Mouse (Mus musculus) mouse embryonic stem cell (cell line): ENCODE measurements around the gene Gm1604a.
"Not testable (repeated sequence)": the region's sequence is repeated elsewhere in the genome, so short reads cannot be mapped to it uniquely, and the experiment has no call there.

Experiments
- in situ Hi-C, 2 experiments: fragments of 300-500 bp; cut with MboI; formaldehyde crosslinking; loops; 1 replicate in 1 of 2; 3 replicates in 1 of 2; pipeline ENCODE4 v1.14.3; 2019 to 2020; ENCODE audit warnings: low sequenced_read_pairs in 2 of 2, low pct_unique_long_range_greater_than_20kb in 1 of 2, mixed read lengths in 1 of 2; ENCODE audit not compliant: unreplicated experiment in 1 of 2

Gm1604a gene

GRCm38 (mm10) chr17:7025257-7025656 is at the start of gene Gm1604a:
Gene Gm1604a, plus strand, starts transcription at chr17:7025568.
- in situ Hi-C loops: not testable (repeated sequence)

GRCm38 (mm10) chr17:6978287-6979248 is 46.8 kb upstream of the Gm1604a start, which contains the start of gene Gm49721:
Gene Gm49721, plus strand, starts transcription at chr17:6978904.
- in situ Hi-C loops: not testable (repeated sequence)

GRCm38 (mm10) chr17:6979380-6979779 is 46.0 kb upstream of the Gm1604a start:
- in situ Hi-C loops: not testable (repeated sequence)

GRCm38 (mm10) chr17:6980144-6980543 is 45.2 kb upstream of the Gm1604a start:
- in situ Hi-C loops: not testable (repeated sequence)

- in situ Hi-C loops: not testable (repeated sequence)
Measured at GRCm38 (mm10) chr17:6986118-6986517, 39.2 kb upstream of the Gm1604a start.

DNA sequence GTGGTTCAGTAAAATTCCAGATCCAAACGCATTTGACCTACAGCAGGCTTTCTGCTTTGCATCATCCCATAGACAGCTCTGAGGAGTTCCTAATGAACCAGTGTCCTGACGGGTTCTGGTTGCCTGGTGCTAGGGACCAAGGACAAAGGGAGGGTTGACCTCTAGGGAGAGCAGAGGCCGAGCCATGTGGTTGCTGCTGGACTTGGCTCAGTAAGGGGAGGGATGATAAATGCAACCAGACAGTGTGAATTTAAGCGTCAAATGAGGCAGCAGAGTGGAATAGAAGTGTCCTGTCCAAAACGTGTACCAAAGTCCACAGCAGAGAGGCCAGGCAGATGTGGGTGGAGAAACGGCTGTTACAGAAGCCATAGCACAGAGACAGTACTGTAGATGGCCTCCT is 29.9 kb upstream of the Gm1604a start:
- in situ Hi-C loops: not testable (repeated sequence)

- in situ Hi-C loops: not testable (repeated sequence)
Measured at GRCm38 (mm10) chr17:6996826-6997225, 28.5 kb upstream of the Gm1604a start.

DNA sequence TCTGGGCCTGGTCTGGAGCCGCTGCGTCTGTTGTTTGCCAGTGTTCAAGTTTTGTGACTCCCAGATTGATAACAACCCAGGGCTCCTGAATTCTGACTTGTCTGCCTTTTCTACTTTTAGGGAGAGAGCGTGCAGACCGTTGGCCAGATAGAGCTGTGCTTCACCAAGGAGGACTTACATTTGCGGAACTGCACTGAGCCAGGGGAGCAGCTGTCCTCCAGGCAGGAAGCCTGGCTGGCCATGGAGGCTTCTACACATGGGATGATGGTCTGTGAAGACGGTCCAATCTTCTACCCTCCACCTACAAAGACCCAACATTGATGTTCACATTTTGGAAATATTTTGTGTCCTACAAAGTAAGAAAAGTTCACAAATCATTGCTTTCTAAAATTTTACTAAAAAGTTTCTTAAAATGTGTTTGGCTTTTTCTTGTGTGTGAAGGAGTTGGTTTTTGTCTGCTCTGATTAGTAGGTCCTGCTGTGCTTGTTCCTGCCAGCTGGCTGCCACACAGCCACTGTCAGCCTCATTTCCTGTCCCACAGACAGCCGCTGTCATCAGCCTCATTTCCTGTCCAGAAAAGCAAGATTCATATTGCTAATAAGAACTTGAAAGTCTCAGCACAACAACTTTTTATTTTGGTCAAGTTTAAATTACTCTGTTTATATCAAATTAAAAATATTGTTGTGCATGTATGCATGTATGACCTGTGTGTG is 27.4 kb upstream of the Gm1604a start:
- in situ Hi-C loops: not testable (repeated sequence)

DNA sequence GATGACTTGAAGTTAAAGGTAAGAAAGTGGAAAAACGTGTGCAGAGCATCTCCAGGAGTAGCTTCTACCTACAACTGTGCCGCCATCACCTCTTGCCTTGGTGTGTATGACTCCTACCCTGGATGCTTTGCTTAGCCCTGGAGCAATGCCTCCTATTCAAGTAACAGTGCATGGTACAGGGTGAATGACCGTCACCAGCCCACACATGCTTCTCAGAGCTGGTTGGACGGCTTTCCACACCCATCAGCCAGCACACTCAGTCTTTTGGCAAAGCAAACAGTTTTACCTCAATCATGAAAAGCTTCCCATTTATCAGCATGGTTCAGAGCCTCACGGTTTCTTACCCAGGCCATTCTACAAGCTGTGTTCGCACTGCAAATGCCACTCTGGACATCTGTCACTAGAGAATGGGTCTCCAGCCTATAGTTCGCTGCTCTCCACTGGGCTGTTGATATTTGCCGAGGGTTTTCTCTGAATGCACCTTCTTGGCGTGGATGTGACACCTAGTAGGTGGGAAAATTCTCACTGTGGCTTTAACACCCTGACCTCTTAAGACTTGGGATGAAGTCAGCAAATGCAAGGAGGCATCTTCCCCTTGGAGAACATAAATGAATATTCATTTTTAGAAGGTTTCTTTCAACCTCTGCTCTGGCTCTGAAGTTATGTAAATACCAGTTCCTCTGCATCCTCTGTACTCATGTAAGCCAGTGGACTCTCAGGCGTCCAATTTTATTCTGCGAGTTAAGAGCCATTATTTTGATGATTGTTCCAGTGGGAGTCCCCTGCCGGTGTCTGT is 23.4 kb upstream of the Gm1604a start:
- in situ Hi-C loops: loop anchor here in 1 of 2 experiments (10.0 kb wide), 1 partner anchor 1123 kb away; no protein-coding TSS in a partner anchor

- in situ Hi-C loops: loop anchor here in 1 of 2 experiments (10.0 kb wide), 1 partner anchor 1121 kb away; no protein-coding TSS in a partner anchor
Measured at GRCm38 (mm10) chr17:7003392-7003791, 22.0 kb upstream of the Gm1604a start.

DNA sequence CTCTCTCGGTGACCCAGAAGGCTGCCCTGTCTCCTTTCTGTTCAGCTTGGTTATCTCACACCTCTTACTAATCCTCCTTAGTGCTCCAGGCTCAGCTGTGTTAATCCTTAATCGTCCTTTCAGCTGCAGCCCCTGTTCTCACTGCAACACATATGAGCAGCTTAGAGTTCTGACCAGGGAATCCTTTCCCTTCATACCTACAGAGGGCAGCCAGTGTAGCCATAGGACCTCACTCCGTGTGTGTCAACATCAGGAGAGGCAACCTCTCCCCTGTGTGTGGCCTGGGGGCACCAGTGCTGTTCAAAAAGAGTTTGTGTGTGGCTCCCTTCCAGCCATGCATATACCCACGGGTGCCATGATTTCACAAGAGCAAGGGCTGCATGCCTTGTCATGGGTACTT is 19.7 kb upstream of the Gm1604a start:
- in situ Hi-C loops: loop anchor here in 1 of 2 experiments (10.0 kb wide), 1 partner anchor 1119 kb away; no protein-coding TSS in a partner anchor

GRCm38 (mm10) chr17:7008885-7009284 is 16.5 kb upstream of the Gm1604a start:
- in situ Hi-C loops: loop anchor here in 1 of 2 experiments (10.0 kb wide), 1 partner anchor 1116 kb away; no protein-coding TSS in a partner anchor

- in situ Hi-C loops: loop anchor here in 1 of 2 experiments (10.0 kb wide), 1 partner anchor 1115 kb away; no protein-coding TSS in a partner anchor
Measured at GRCm38 (mm10) chr17:7009440-7009839, 15.9 kb upstream of the Gm1604a start.

GRCm38 (mm10) chr17:7009901-7010300 is 15.5 kb upstream of the Gm1604a start:
- in situ Hi-C loops: loop anchor here in 1 of 2 experiments (10.0 kb wide), 1 partner anchor 1115 kb away; no protein-coding TSS in a partner anchor

- in situ Hi-C loops: not testable (repeated sequence)
Measured at GRCm38 (mm10) chr17:7014190-7014589, 11.2 kb upstream of the Gm1604a start.

DNA sequence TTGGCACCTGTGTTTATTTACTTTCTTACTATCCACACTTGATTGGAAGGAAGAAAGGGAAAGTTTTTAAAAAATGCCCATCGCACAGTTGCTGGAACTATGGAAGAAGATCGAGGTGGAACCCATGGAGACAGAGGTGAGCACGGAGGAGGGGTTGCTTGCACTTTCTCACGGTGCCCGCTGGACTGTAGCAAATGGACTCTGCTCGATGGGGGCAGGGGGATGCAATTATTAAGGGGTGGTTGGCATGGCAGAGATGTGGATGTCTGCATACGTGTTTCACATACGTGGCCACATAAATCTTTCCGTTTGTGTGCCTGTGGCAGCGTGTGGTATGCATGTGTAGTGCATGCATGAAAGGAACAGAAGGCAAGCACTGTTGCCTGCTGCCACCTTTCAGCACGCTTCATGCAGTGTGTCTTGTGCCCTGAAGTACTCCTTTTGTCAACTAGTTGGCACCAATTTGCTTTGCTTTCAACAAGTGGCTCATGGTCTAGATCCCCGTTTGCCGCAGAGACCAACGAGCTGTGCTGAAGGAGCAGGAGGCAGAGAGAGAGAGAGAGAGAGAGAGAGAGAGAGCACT is 487 bp downstream of the Gm1604a start:
- in situ Hi-C loops: not testable (repeated sequence)

- in situ Hi-C loops: not testable (repeated sequence)
Measured at GRCm38 (mm10) chr17:7030204-7030603, 4.8 kb downstream of the Gm1604a start.
